Mouse (Mus musculus) adrenal gland, postnatal 0 days (tissue): ENCODE data around the gene Defa25. TPM values are rescaled to one million over a fixed set of nuclear protein-coding genes. Genes with fewer than 3 reads are reported as not detected.

ENCODE experiments used
- polyA plus RNA-seq: library from polyadenylated mRNA; unstranded; fragments of >200 nt; fragmentation: Nextera tagmentation; extraction: Ambion mirVana; gene quantifications from 2 replicates; pipeline ENCODE4 v1.2.1, GENCODE M21; 2015

Gene Defa25
- polyA plus RNA-seq, result not detected in 2 replicates

DNA sequence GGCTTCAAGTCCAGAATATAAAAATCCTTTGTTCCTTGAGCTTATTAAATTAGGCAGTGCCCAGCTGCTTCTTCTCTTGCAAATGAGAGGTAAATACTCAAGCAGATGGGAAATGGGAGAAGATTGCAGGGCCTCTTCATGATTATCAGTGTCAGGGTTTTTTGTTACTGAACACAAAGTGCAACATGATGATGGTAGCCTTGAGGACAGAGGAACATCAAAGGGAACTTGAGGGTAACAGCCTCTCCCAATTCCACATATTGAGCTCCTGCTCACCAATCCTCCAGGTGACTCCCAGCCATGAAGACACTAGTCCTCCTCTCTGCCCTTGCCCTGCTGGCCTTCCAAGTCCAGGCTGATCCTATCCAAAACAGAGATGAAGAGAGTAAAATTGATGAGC lies at the start of gene Defa25:
Gene Defa25, plus strand, starts transcription at position 301 of the 400 bp plus-strand sequence.

DNA sequence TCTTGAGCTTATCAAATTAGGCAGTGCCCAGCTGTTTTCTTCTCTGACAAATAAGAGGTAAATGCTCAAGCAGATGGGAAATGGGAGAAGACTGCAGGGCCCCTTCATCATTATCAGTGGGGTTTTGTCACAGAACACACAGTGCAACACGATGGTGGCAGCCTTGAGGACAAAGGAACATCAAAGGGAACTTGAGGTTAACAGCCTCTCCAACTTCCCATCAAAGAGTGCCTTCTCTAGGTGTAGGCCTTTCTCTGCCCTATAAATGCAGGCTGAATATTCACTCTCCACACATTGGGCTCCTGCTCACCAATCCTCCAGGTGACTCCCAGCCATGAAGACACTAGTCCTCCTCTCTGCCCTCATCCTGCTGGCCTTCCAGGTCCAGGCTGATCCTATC lies 29.5 kb upstream of the Defa25 start, which contains the start of gene Defa23:
Gene Defa23, plus strand, starts transcription at position 301 of the 400 bp plus-strand sequence.

DNA sequence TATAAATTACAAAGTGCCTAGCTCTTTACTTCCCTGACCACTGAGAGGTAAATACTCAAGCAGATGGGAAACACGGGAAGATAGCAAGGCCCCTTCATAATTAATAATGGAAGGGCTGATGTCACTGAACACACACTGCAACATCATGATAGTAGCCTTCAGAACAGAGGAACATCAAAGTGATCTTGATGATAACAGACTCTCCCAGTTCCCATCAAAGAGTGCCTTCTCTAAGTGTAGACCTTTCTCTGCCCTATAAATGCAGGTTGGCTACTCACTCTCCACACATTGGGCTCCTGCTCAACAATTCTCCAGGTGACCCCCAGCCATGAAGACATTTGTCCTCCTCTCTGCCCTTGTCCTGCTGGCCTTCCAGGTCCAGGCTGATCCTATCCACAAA lies 19.5 kb upstream of the Defa25 start, which contains the start of gene Defa35:
Gene Defa35, plus strand, starts transcription at position 301 of the 400 bp plus-strand sequence.

DNA sequence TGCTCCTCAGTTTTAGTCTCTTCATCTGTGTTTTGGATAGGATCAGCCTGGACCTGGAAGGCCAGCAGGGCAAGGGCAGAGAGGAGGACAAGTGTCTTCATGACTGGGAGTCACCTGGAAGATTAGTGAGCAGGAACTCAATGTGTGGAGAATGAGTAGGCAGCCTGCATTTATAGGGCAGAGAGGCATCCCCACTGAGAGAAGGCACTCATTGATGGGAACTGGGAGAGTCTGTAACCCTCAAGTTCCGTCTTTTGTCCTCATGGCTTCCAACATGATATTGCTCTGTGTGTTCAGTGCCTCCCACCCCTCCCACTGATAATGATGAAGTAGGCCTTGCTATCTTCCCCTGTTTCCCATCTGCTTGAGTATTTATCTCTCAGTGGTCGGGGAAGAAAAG lies 11.7 kb downstream of the Defa25 start, which contains the start of gene Gm14851:
Gene Gm14851, minus strand, starts transcription at position 101 of the 400 bp plus-strand sequence.

DNA sequence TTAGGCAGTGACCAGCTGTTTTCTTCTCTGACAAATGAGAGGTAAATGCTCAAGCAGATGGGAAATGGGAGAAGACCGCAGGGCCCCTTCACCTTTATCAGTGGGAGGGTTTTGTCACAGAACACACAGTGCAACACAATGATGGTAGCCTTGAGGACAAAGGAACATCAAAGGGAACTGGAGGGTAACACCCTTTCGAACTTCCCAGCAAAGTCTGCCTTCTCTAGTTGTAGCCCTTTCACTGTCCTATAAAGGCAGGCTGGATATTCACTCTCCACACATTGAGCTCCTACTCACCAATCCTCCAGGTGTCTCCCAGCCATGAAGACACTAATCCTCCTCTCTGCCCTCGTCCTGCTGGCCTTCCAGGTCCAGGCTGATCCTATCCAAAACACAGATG lies 50.1 kb downstream of the Defa25 start, which contains the start of gene Defa30:
Gene Defa30, plus strand, starts transcription at position 301 of the 400 bp plus-strand sequence.

Other genes starting within 250 kb of the Defa25 start
- not detected in 2 replicates for gene Defb33, start 191.8 kb upstream of the Defa25 start, polyA plus RNA-seq
- not detected in 2 replicates for gene Gm15056, start 181.8 kb upstream of the Defa25 start, polyA plus RNA-seq
- gene Gm6040, start 162.4 kb upstream of the Defa25 start, polyA plus RNA-seq, result not detected in 2 replicates
- gene AY761185, start 139.7 kb upstream of the Defa25 start, polyA plus RNA-seq, result not detected in 2 replicates
- gene Defa21, start 58.9 kb upstream of the Defa25 start, polyA plus RNA-seq, result not detected in 2 replicates
- gene Defa23, start 29.4 kb upstream of the Defa25 start, polyA plus RNA-seq, result not detected in 2 replicates
- gene Defa35, start 19.4 kb upstream of the Defa25 start, polyA plus RNA-seq, result not detected in 2 replicates
- not detected in 2 replicates for gene Gm14851, start 11.6 kb downstream of the Defa25 start, polyA plus RNA-seq
- not detected in 2 replicates for gene Defa30, start 50.2 kb downstream of the Defa25 start, polyA plus RNA-seq
- not detected in 2 replicates for gene Defa22, start 77.8 kb downstream of the Defa25 start, polyA plus RNA-seq
- not detected in 2 replicates for gene Defa31, start 107.2 kb downstream of the Defa25 start, polyA plus RNA-seq
- gene Gm15293, start 117.1 kb downstream of the Defa25 start, polyA plus RNA-seq, result not detected in 2 replicates
- not detected in 2 replicates for gene Gm15292, start 165.3 kb downstream of the Defa25 start, polyA plus RNA-seq
- not detected in 2 replicates for gene Defa27, start 231.1 kb downstream of the Defa25 start, polyA plus RNA-seq
- not detected in 2 replicates for gene Defa29, start 242.6 kb downstream of the Defa25 start, polyA plus RNA-seq